Mouse (Mus musculus): ENCODE measurements at regions not wholly inside any gene's neighbourhood (a gene's known extent, or its start where the extent isn't known, plus 50 kb on each side); places are given as distances from the start of the nearest gene placed in this dataset.
A peak's percentile ranks its signal among the peaks of the same experiment; 100 is the strongest.

DNA sequence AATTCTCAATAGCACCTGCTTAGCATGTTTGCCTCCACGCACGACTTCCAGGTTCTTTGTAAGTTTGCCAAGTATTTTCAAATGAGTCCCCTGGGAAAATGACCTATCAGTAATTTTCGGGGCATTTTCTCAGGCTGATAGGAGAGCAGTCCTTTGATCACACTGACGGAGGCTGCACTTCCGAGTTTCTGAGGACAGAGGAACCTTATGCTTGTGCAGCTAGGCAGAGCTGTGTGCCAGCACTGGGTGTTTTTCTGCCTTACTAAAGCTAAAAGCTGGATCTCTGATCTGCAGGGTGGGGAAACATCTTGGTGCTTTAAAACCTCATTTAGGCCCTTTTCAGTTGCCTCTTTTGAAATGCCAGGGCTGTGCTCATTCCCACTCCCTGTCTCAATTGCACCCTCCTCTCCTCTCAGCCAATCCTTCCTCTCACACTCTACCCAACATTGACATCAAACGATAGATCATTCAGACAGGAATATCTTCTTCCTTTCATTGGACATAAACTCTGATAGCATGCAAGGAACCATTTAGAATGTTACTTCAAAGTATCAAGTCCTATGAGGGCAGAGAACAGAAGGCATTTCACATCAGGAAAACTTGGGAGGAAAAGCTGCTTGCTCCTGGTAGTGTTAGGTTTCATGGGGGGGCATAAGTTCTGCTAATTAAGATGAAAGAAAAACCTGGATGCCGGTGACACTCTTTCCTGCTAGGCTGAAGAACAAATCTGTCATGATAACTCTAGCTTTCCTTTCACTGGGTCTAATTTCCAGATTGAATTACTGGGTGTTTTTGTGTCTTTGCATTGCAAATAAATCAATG is 95.3 kb downstream of the Lurap1l start:
- no peak for DNase-seq

DNA sequence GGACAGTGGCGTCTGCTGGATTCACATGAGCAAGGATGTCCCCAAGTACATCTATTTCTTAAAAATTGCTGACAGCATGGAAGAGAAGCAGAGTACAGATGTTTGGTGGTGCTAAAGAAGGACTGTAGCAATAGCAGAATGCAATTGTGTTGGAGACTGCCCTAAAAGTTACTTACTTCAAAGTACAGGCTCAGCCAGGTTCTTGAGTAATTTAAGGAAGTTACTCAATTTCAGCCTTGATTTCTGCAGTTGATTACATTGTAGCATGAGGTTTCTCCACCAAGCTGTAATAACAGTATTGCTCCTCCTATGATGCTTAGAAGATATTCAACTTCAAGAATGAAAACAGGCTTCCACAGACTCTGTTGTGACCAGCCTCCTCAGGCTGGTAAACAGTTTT is 96.1 kb downstream of the Lurap1l start:
- DNase-seq: no peak

DNA sequence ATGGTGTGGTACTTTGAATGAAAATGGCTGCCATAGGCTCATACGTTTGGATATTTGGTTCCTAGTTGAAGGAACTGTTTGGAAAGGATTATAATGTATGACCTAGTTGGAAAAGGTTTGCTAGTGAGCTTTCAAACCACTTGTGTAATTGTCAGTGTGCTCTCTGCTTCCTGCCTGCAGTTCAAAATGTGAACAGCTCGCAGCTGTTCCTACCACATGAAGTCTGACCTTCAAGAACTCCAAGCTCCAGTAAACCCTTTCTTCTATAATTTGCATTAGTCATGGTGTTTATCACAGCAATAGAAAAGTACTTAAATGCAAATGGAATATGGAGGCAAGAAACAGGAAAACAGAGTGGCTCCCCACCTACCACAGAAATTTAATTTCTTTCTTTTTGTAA is 111.4 kb downstream of the Lurap1l start:
- DNase-seq: no peak

DNA sequence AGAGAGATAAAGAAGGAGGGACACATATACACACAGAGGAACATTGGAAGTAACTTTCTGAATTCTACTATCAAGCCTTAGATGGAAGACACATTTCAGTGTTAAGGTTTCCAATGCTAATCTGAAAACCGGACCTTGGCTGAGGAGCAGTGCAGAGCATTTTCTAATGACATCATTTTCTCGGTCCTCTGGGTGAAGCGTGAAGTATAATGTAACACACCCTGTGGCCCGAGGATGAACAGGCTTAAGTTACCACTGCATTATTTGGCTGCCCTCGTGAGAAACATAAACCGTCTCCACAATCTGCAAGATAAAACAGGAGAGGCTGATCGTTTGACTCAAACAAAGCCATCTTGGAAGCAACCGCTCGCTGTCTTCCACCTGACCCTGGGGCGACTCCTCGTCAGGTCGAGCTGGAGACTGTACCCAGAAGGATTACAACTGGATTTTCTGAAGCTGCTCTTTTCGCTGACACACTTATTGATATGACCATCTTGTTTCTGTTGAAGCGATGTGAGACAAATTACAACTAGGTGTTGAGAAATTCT is 113.1 kb downstream of the Lurap1l start:
- no peak for DNase-seq

DNA sequence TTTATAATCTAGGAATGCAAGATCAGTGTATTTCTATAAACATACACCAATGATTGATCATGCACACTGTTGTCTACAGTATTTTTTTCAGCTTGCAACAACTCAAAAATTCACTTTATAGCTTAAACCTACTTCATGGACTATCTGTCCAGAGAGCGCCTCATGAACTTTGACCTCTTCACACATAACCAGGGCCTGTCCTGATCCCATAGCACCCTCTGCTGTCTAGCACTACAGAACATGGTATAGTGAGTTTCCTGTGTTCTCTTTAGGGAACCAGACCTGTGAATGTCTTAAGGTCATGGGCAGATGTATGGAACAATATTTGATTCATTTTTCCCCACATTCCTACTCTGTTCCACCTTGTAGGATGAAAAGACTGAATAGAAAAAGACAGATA is 117.1 kb downstream of the Lurap1l start:
- DNase-seq: no peak

DNA sequence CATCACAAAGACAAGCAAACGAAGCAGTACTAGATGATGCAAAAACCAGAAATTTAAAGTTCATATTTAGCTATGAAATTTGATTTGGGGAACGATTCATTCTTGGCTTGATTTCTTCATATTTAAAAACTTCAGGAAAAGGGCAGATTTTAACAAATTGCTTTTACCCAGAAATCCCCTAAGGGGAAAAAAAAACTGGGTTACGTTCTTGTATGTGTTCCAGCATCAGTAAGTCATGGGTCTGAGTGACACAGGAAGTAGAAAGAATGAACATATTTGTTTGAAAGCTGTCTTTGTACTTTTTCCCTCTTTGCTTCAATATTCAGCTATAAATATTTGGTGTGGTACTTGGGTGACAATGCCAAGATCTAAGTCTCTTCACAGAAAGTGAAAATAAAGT is 120.2 kb downstream of the Lurap1l start:
- no peak for DNase-seq

DNA sequence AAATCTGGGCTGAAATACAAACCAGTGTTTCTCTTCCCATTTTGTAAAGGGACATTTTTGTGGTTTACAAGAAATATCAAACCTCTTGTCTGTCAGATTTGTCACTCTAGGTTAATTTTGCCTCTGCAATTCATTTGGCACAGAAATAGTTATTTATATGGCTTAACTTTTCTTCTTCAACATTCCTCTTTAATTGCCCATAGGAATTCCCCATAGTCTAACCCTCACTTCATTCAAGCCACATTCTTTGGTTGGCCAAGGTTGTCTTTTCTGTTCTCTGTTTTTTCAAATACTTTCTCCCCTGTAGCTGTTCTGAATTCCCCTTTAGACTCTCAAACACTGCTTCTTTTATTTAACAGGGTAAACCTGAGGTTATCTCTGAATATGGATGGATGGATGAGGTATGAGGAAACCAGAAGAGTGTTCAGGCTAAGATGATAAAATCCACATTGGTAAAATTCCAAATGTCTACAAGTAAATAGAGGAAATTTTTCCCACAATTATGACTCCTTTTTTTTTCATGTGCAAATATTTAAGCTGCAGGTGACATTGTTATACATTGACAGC is 127.0 kb downstream of the Lurap1l start:
- no peak for DNase-seq

DNA sequence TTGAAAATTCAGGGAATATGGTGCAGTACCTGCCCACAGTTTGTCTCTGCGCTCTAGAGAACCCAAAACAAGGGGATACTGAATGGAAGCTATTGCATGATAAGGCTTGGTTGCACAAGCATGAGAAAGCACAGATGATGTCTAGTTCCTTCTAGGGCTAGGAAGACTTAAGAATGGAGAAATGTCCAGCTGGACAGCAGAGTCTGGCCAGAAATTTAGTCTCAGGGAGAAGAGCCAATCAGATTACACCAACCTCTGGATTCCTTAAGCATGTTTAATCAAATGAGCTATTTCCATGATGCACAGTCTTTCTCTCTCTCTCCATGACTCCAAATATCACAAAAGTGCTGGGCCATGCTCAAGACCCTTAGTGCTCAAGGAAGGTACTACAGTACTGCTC is 147.8 kb downstream of the Lurap1l start:
- DNase-seq: no peak

DNA sequence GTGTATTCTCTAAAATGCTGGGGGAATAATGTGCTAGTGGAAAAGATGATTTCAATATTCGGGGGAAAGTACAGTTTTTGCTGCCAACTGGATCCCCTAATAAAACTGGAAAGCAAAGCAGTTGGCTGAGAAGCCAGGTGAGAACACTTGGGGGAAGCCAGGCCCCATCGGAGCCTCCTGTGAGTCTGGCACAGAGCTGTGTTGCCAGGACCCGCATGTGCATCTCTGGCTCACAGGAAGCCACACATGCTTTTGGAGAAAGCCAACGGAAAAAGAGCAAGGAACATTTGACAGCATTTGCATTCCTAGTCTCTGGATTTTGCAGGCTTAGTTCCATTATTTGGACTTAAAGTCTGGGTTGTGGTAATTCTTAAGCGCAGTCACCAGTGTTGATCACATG is 148.4 kb downstream of the Lurap1l start:
- DNase-seq: peak; percentile 19

DNA sequence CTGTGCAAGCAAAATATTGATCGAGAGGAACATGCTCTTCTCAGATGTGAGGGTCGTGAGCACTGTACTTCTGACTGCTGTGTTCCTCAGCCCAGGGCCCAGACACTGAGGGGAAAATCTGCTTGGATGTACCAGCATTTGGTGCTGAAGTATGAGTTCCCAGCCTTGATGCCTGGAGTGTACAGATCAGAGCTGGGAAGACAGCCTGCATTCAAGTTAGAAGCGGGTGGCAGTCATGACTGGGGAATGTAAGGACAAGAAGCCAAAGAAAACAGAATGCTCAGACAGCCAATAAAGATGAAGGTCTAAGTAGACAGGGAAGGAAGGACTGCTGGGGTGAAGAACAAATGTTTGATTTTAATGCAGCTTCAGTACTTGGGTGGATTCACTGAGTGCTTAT is 148.9 kb downstream of the Lurap1l start:
- no peak for DNase-seq

DNA sequence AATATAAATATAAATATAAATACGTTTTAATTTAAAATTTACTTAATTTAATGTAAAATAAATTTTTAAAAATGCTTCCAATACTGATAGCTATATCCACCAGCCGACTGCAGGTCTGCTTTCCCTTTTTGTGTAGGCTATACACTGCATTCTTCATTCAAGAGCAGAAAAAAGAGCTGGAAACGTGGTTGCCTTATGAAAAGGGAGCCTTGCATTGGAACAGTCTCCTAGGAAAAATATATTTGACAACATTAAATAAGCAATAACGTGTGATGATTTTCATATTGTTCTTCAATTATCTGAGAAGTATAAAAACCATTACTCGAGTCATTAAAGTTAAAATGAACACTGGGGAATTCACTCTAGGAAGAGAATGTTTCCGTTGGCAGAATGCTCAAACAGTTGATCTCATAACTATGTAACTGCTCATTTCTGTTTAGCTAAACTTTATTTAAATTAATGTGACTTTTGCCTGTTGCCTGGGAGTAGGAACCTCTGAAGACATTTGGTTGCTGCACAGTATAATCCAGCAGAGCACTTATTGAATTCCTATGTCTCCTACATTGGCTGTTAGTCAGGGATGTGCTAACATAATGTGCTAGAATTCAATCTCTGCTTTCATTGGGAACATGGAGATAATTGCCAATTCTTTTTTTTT is 172.0 kb downstream of the Lurap1l start:
- no peak for DNase-seq

DNA sequence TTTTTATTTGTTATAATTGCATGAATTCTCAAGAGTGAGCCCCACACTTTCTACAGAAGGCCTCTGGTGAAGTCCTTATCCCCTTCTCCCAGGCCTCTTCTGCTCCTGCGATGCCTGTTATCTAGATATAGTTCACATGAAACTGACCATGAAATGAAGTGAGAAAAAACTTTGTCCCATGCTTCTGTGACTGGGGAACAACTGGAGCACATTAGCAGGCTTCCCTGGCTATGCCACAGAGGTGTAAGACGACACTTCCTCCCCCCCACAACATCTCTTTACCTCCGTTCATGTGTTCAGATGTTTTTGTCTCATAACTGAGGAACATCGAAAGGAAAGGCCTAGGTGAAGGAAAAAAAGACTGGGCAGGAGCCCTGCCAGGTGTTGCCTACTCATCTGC is 174.7 kb downstream of the Lurap1l start:
- no peak for DNase-seq

DNA sequence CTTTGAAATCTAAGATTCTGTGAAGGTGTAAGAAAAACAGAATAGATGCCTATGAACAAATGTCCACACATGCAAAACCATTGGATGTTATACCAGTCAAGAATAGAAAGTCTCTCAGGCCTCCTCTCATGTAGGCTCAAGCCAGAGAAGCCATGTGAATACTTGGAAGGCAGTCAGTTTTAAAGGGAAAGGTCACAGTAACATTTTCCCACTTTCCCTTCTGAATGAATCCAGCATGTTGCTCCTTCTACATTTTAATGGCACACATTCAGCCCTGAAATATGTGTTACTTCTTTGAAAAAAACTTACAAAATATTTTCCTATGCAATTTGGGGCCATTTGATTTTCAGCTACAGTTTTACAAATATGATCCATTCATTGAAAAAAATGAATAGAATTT is 186.1 kb downstream of the Lurap1l start:
- DNase-seq: no peak

DNA sequence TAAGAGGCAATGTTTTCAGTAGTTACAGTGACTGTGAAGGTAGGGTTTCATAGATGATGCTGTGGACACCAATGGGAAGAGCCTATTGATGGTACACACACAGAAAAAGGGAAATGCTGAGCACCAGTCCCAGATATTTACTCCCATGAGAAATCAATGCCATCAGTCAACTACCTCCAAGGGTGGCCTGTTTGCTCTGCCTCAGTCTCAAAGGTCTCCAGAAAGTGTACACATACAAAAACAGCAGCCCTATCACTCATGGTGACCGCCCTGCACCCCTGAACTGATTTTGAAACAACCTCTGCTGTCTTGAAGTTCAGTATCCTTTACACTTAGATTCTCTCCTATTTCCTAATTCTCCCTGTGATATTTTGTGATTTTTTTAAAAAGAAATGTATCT is 187.2 kb downstream of the Lurap1l start:
- DNase-seq: no peak

DNA sequence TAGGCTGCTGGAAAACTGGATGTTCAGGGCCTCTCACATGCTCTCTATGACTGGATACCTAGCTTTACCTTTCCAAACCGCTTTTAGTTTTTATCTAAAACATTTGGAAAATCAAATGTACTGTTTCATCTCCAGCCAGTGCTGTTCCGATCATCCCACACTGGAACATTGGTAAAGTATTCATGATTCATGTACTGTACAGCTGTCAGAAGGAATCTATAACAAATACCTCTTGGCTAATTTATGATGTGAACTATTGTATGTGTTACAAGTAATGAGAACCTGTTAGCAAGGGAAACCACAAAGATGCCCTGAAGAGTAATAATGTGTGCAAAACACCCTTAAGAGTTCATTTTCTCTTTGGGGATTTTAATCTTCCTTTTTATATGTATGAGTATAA is 190.6 kb downstream of the Lurap1l start:
- DNase-seq: no peak

DNA sequence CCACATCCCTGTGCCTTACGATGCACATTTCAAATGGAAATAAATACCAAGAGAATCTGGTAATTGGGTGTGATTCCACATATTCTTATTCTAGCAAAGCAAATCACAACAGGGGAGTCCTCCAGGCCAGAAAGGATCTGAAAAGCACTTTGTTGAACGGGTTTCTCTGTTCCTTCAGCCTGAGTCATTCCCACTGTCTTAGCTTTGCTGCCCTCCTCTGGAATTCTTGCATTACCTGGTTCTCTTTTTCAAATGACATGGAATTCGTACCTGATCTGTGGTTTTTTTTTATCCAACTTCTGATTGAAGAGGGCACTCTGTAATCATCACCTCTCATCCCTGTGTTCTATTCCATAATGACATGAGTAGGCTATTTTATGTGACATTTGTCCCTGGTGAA is 200.9 kb downstream of the Lurap1l start:
- no peak for DNase-seq

DNA sequence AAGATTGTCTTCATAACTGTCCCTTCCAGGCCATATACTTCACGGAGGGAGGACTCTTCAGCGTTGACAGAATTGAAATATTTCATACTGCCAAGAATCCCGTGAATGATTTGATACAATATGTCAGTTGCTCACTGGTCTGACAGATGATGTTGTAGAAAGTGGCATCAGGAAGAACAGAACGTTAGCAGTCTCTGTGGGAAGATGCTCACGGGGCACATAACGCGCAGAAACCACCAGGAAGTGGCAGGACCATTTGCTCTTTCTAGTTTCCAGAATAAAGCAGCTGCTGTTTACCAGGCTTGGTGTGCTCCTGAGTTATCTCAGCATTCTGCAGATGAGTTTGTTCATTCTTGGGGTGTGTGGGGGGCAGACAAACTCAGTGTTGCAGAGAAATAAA is 206.0 kb downstream of the Lurap1l start:
- DNase-seq: no peak

DNA sequence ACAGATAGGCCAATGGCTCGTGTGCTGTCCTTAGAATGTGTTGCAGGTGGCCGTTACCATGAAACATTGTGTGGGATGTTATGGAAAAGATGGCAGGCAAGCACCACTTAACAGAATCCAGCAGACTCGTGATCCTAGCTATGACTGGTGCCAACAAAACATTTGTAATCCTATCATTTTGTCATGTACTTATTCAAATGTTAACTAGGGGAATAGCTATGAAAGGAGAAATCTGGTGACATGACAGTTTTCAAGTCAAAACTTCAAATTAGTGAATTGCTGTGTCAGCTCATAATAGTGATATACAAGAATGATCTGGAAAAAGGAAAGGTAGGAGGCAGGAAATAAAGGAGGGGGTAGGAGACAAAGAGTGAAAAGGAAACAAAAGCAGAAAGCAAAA is 213.7 kb downstream of the Lurap1l start:
- no peak for DNase-seq

DNA sequence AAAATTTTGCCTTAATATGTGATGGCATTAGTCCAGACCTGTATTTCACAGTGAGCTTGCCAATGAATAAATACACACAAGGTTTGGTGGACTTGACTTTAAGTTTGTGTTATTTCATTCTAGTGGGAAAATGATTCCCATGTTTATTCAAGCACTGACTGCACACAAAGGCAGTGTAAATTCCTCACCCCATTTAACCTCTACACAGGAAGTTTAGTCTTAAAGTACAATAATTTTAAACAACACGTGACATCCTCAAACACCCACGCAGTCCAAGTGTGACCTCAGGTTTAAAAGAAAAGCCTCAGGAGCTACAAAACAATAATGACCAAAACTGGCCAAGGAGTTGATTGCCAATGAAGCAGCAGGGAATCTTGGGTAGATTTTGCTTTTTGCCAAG is 219.4 kb downstream of the Lurap1l start:
- no peak for DNase-seq

DNA sequence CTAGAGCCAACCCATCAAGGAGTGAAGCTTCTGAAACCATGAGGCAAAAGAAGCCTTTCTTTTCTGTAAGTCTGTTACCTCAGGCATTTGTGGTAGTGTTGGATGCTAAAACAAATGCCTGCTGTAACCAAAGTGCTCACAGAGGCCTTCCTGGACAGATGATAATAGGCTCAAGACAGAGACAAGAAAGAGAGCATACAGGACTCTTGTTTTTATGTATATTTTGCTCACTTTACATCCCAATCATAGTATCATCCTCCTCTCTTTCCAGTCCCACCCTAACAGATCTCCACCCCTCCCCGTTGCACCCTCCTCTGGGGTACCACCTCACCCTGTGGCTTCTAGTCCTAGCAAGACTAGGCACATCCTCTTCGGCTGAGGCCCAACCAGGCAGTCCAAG is 262.7 kb downstream of the Lurap1l start:
- no peak for DNase-seq

DNA sequence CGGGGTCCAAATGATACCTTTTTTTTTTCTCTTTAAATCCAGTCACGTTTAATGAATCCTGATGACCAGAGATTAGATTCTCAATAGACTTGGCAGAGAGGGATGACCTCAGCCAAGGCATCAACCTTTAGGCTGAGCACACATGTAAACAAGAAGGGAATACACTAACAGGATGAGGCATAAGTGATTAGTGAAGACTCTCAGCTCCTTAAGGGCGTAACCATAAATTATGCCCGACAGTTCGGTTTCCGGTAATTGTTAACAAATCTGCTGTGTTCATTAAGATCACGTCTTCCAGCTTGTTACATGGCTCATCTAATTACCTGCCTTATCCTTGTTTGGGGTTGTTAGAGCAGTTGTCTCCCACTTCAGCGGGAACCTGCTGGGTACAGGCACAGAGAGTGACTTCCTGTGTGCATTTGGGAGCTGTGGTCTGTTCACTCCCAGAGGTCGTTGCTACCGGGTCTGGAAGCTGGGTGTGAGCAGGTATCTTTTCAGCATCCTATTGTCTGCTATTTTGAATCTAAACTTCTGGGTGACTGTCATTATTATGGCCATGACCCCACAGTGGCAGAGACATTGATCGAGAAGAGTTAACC is 265.1 kb downstream of the Mpdz start:
- no peak for DNase-seq

DNA sequence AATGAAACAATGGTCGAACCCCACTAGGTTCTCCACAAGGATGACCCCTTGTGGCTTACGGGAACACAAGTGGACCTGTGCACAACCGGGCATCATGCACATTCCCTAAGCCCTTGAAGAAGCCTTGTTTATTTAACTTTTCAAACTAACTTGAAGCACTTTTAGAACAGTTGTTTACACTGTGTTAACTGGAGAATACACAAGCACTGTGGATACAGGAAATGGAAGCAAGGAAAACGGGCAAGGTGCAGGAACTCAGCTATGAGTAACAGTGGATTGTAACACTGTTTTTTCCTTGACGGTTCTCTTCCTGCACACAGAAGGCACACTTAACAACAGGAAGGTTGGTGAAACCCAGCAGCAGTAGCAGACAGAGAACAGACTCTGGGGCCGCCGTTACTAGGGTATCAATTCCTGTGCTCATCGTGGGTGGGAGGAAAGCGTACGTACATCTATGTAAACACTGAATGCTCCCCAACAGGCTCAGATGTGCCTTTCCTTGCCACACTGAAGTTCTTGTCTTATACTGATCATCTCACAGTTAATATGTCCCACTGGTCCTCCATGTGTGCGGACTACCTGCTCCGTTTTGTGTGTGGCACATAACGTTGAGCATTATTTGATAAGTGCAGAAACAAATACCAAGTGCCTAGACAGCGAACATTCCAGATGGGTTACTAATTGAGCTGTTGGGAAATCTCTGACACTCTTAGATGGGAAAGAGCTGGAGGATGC is 264.4 kb downstream of the Mpdz start:
- no peak for DNase-seq

DNA sequence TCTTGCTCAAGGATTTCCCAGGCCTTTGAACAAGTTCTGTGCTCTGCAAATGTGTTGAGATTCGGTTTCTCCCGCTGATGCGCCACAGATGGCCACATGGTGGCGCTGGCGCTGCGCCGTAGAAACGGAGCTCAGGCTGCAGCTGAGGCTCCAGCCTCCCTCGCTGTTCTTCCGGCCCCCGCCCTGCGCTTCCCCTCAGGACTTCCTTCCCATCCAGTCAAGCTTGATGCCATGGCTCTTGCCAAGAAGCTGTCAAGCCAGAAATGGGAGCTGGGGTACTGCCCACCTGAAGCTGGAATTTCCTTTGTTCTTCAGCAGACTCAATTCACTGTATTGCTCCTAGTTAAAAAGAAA is 263.9 kb downstream of the Mpdz start:
- DNase-seq: peak; percentile 77

All from gastrocnemius, postnatal 25 days (tissue).